Mouse (Mus musculus) thymus, postnatal 36 days (tissue): ENCODE measurements around the gene Pard3.

Experiments
- DNase-seq, 2 experiments: peaks; one replicate each; pipeline ENCODE4 v3.0.0; 2022; ENCODE audit warnings: mixed read lengths in 2 of 2

The Pard3 gene

GRCm38 (mm10) chr8:127250746-127251145, 187.1 kb downstream of the Pard3 start:
- no peak for DNase-seq

- no peak for DNase-seq
Measured at GRCm38 (mm10) chr8:127251476-127251875, 187.8 kb downstream of the Pard3 start.

GRCm38 (mm10) chr8:127251985-127252384, 188.3 kb downstream of the Pard3 start:
- no peak for DNase-seq

- DNase-seq: no peak
Measured at GRCm38 (mm10) chr8:127254625-127255024, 190.9 kb downstream of the Pard3 start.

- no peak for DNase-seq
Measured at GRCm38 (mm10) chr8:127257086-127257485, 193.4 kb downstream of the Pard3 start.

GRCm38 (mm10) chr8:127261051-127261450, 197.4 kb downstream of the Pard3 start:
- DNase-seq: no peak

GRCm38 (mm10) chr8:127262026-127262425, 198.3 kb downstream of the Pard3 start:
- no peak for DNase-seq

GRCm38 (mm10) chr8:127262436-127262835, 198.7 kb downstream of the Pard3 start:
- DNase-seq: no peak

- DNase-seq: no peak
Measured at GRCm38 (mm10) chr8:127262926-127263325, 199.2 kb downstream of the Pard3 start.

- DNase-seq: no peak
Measured at GRCm38 (mm10) chr8:127263457-127263856, 199.8 kb downstream of the Pard3 start.

GRCm38 (mm10) chr8:127264691-127265470, 201.2 kb downstream of the Pard3 start:
- no peak for DNase-seq

- DNase-seq: no peak
Measured at GRCm38 (mm10) chr8:127266777-127267176, 203.1 kb downstream of the Pard3 start.

GRCm38 (mm10) chr8:127268239-127269024, 204.7 kb downstream of the Pard3 start:
- no peak for DNase-seq

- DNase-seq: no peak
Measured at GRCm38 (mm10) chr8:127269082-127269747, 205.5 kb downstream of the Pard3 start.

GRCm38 (mm10) chr8:127271186-127271585, 207.5 kb downstream of the Pard3 start:
- DNase-seq: no peak

GRCm38 (mm10) chr8:127280299-127280974, 216.7 kb downstream of the Pard3 start:
- no peak for DNase-seq

- DNase-seq: no peak
Measured at GRCm38 (mm10) chr8:127281035-127281434, 217.3 kb downstream of the Pard3 start.

- DNase-seq: no peak
Measured at GRCm38 (mm10) chr8:127284462-127285216, 220.9 kb downstream of the Pard3 start.

- no peak for DNase-seq
Measured at GRCm38 (mm10) chr8:127287816-127288215, 224.1 kb downstream of the Pard3 start.

- DNase-seq: no peak
Measured at GRCm38 (mm10) chr8:127292307-127292706, 228.6 kb downstream of the Pard3 start.

- DNase-seq: no peak
Measured at GRCm38 (mm10) chr8:127293025-127293729, 229.5 kb downstream of the Pard3 start.
